Mouse (Mus musculus): ENCODE data around the gene Col6a6. TPM values are rescaled to one million over a fixed set of nuclear protein-coding genes. Genes with fewer than 3 reads are reported as not detected.

The Col6a6 gene
- polyA plus RNA-seq, 1 experiment from 2014 or later: 1.3 TPM

- Histone ChIP-seq H3K9me3 (ENCODE audit: control insufficient read depth, low read length) (no peaks in the 10 kb centered on the region), H3K4me1 (replicated peaks; ENCODE audit: control insufficient read depth, insufficient read depth, low read length) (peaks cover 3% of the 10 kb centered on the region; the same call in 1 of the 2 replicates), H3K27me3 (ENCODE audit: control insufficient read depth, insufficient read depth, low read depth, low read length) (no peaks in the 10 kb centered on the region), H3K9ac (ENCODE audit: low read length) (no peak overlapping the region), H3K4me3 (ENCODE audit: low read length) (no peak overlapping the region), H3K27ac (ENCODE audit: low read length) (peak overlapping the region; percentile 86), H3K36me3 (ENCODE audit: control insufficient read depth, insufficient read depth, low read length) (no peaks in the 10 kb centered on the region), H3K4me2 (ENCODE audit: low read depth, low read length) (no peak overlapping the region)
- ATAC-seq (ENCODE audit: low read depth): peak; percentile 92
- 38% methylated on average over 5 of the region's 5 CpGs for WGBS
These were observed 63.8 kb downstream of the Col6a6 start for GRCm38 (mm10) chr9:105764127-105764526.

- H3K9ac ChIP-seq (ENCODE audit: low read length): no peak overlapping the region
- H3K36me3 ChIP-seq (ENCODE audit: control insufficient read depth, insufficient read depth, low read length): no peaks in the 10 kb centered on the region
- no peak for ATAC-seq (ENCODE audit: low read depth)
- H3K4me1 ChIP-seq (replicated peaks; ENCODE audit: control insufficient read depth, insufficient read depth, low read length): peaks cover 3% of the 10 kb centered on the region; the same call in 1 of the 2 replicates
- 55% methylated on average over 3 of the region's 3 CpGs for WGBS
- H3K27ac ChIP-seq (ENCODE audit: low read length): peak overlapping the region; percentile 60
- no peaks in the 10 kb centered on the region for H3K9me3 ChIP-seq (ENCODE audit: control insufficient read depth, low read length)
- H3K4me3 ChIP-seq (ENCODE audit: low read length): no peak overlapping the region
- no peak overlapping the region for H3K4me2 ChIP-seq (ENCODE audit: low read depth, low read length)
- H3K27me3 ChIP-seq (ENCODE audit: control insufficient read depth, insufficient read depth, low read depth, low read length): no peaks in the 10 kb centered on the region
These were observed 64.3 kb downstream of the Col6a6 start for GRCm38 (mm10) chr9:105763625-105764024.

GRCm38 (mm10) chr9:105762274-105762673, 65.7 kb downstream of the Col6a6 start:
- Histone ChIP-seq H3K9me3 (ENCODE audit: control insufficient read depth, low read length) (no peaks in the 10 kb centered on the region), H3K4me1 (replicated peaks; ENCODE audit: control insufficient read depth, insufficient read depth, low read length) (peaks cover 3% of the 10 kb centered on the region; the same call in 1 of the 2 replicates), H3K27ac (ENCODE audit: low read length) (no peak overlapping the region; the same call in 1 of the 2 replicates), H3K4me3 (ENCODE audit: low read length) (no peak overlapping the region), H3K36me3 (ENCODE audit: control insufficient read depth, insufficient read depth, low read length) (no peaks in the 10 kb centered on the region), H3K9ac (ENCODE audit: low read length) (no peak overlapping the region), H3K4me2 (ENCODE audit: low read depth, low read length) (no peak overlapping the region), H3K27me3 (ENCODE audit: control insufficient read depth, insufficient read depth, low read depth, low read length) (no peaks in the 10 kb centered on the region)
- peak; percentile 55 for ATAC-seq (ENCODE audit: low read depth)
- WGBS: 64% methylated on average over 7 of the region's 7 CpGs

GRCm38 (mm10) chr9:105758861-105759260, 69.1 kb downstream of the Col6a6 start:
- H3K4me3 ChIP-seq (ENCODE audit: low read length): no peak overlapping the region
- no peak for ATAC-seq (ENCODE audit: low read depth)
- no peaks in the 10 kb centered on the region for H3K27me3 ChIP-seq (ENCODE audit: control insufficient read depth, insufficient read depth, low read depth, low read length)
- H3K4me1 ChIP-seq (replicated peaks; ENCODE audit: control insufficient read depth, insufficient read depth, low read length): peaks cover 3% of the 10 kb centered on the region; the same call in 1 of the 2 replicates
- no peak overlapping the region for H3K27ac ChIP-seq (ENCODE audit: low read length)
- H3K4me2 ChIP-seq (ENCODE audit: low read depth, low read length): no peak overlapping the region
- H3K36me3 ChIP-seq (ENCODE audit: control insufficient read depth, insufficient read depth, low read length): no peaks in the 10 kb centered on the region
- 67% methylated on average over 5 of the region's 5 CpGs for WGBS
- no peak overlapping the region for H3K9ac ChIP-seq (ENCODE audit: low read length)
- H3K9me3 ChIP-seq (ENCODE audit: control insufficient read depth, low read length): no peaks in the 10 kb centered on the region; the same call in 1 of the 2 replicates

GRCm38 (mm10) chr9:105758173-105758765, 69.7 kb downstream of the Col6a6 start:
- peaks cover 3% of the 10 kb centered on the region; the same call in 1 of the 2 replicates for H3K4me1 ChIP-seq (replicated peaks; ENCODE audit: control insufficient read depth, insufficient read depth, low read length)
- ATAC-seq (ENCODE audit: low read depth): no peak
- H3K36me3 ChIP-seq (ENCODE audit: control insufficient read depth, insufficient read depth, low read length): no peaks in the 10 kb centered on the region
- H3K27me3 ChIP-seq (ENCODE audit: control insufficient read depth, insufficient read depth, low read depth, low read length): no peaks in the 10 kb centered on the region
- no peak overlapping the region for H3K27ac ChIP-seq (ENCODE audit: low read length)
- H3K9me3 ChIP-seq (ENCODE audit: control insufficient read depth, low read length): no peaks in the 10 kb centered on the region; the same call in 1 of the 2 replicates
- 84% methylated on average over 14 of the region's 14 CpGs for WGBS
- H3K9ac ChIP-seq (ENCODE audit: low read length): no peak overlapping the region
- H3K4me2 ChIP-seq (ENCODE audit: low read depth, low read length): no peak overlapping the region
- no peak overlapping the region for H3K4me3 ChIP-seq (ENCODE audit: low read length)

- H3K4me3 ChIP-seq (ENCODE audit: low read length): no peak overlapping the region
- 38% methylated on average over 1 of the region's 1 CpGs for WGBS
- no peak overlapping the region for H3K27ac ChIP-seq (ENCODE audit: low read length)
- no peak for ATAC-seq (ENCODE audit: low read depth)
- H3K9me3 ChIP-seq (ENCODE audit: control insufficient read depth, low read length): no peaks in the 10 kb centered on the region; the same call in 1 of the 2 replicates
- H3K4me2 ChIP-seq (ENCODE audit: low read depth, low read length): no peak overlapping the region
- 0 out of 2 replicates have a peak, but pooled peaks cover 1% of the 10 kb centered on the region for H3K4me1 ChIP-seq (replicated peaks; ENCODE audit: control insufficient read depth, insufficient read depth, low read length)
- H3K27me3 ChIP-seq (ENCODE audit: control insufficient read depth, insufficient read depth, low read depth, low read length): no peaks in the 10 kb centered on the region
- H3K9ac ChIP-seq (ENCODE audit: low read length): no peak overlapping the region
- no peaks in the 10 kb centered on the region for H3K36me3 ChIP-seq (ENCODE audit: control insufficient read depth, insufficient read depth, low read length)
These were observed 73.7 kb downstream of the Col6a6 start for GRCm38 (mm10) chr9:105754256-105754655.

- 88% methylated on average over 3 of the region's 3 CpGs for WGBS
- Histone ChIP-seq H3K4me1 (replicated peaks; ENCODE audit: control insufficient read depth, insufficient read depth, low read length) (0 out of 2 replicates have a peak, but pooled peaks cover 3% of the 10 kb centered on the region), H3K27ac (ENCODE audit: low read length) (no peak overlapping the region), H3K4me3 (ENCODE audit: low read length) (no peak overlapping the region), H3K27me3 (ENCODE audit: control insufficient read depth, insufficient read depth, low read depth, low read length) (no peaks in the 10 kb centered on the region), H3K36me3 (ENCODE audit: control insufficient read depth, insufficient read depth, low read length) (no peaks in the 10 kb centered on the region), H3K9ac (ENCODE audit: low read length) (no peak overlapping the region), H3K9me3 (ENCODE audit: control insufficient read depth, low read length) (no peaks in the 10 kb centered on the region), H3K4me2 (ENCODE audit: low read depth, low read length) (no peak overlapping the region)
- ATAC-seq (ENCODE audit: low read depth): no peak
These were observed 82.1 kb downstream of the Col6a6 start for GRCm38 (mm10) chr9:105745861-105746260.

- H3K4me1 ChIP-seq (replicated peaks; ENCODE audit: control insufficient read depth, insufficient read depth, low read length): no peaks in the 10 kb centered on the region
- 64% methylated on average over 2 of the region's 2 CpGs for WGBS
- H3K9me3 ChIP-seq (ENCODE audit: control insufficient read depth, low read length): no peaks in the 10 kb centered on the region
- no peak overlapping the region for H3K9ac ChIP-seq (ENCODE audit: low read length)
- H3K4me2 ChIP-seq (ENCODE audit: low read depth, low read length): no peak overlapping the region
- H3K36me3 ChIP-seq (ENCODE audit: control insufficient read depth, insufficient read depth, low read length): no peaks in the 10 kb centered on the region
- no peaks in the 10 kb centered on the region for H3K27me3 ChIP-seq (ENCODE audit: control insufficient read depth, insufficient read depth, low read depth, low read length)
- no peak for ATAC-seq (ENCODE audit: low read depth)
- H3K4me3 ChIP-seq (ENCODE audit: low read length): no peak overlapping the region
- H3K27ac ChIP-seq (ENCODE audit: low read length): no peak overlapping the region
These were observed 87.5 kb downstream of the Col6a6 start for GRCm38 (mm10) chr9:105740413-105740812.

GRCm38 (mm10) chr9:105739446-105739845, 88.5 kb downstream of the Col6a6 start:
- H3K27ac ChIP-seq (ENCODE audit: low read length): no peak overlapping the region
- H3K36me3 ChIP-seq (ENCODE audit: control insufficient read depth, insufficient read depth, low read length): no peaks in the 10 kb centered on the region
- H3K9ac ChIP-seq (ENCODE audit: low read length): no peak overlapping the region
- no peaks in the 10 kb centered on the region for H3K4me1 ChIP-seq (replicated peaks; ENCODE audit: control insufficient read depth, insufficient read depth, low read length)
- no peak overlapping the region for H3K4me2 ChIP-seq (ENCODE audit: low read depth, low read length)
- no peak for ATAC-seq (ENCODE audit: low read depth)
- no peaks in the 10 kb centered on the region for H3K27me3 ChIP-seq (ENCODE audit: control insufficient read depth, insufficient read depth, low read depth, low read length)
- WGBS: 83% methylated on average over 9 of the region's 9 CpGs
- no peak overlapping the region for H3K4me3 ChIP-seq (ENCODE audit: low read length)
- H3K9me3 ChIP-seq (ENCODE audit: control insufficient read depth, low read length): no peaks in the 10 kb centered on the region
